Mouse (Mus musculus) limb, embryonic 11.5 days (tissue): ENCODE results near the gene Psmf1. TPM values are rescaled to one million over a fixed set of nuclear protein-coding genes. Genes with fewer than 3 reads are reported as not detected.

ENCODE experiments used
- ATAC-seq: fragments of 200-750 bp; cut with Nextera tagmentation; 2 replicates; pipeline ENCODE4 v1.8.0; 2017; ENCODE audit warnings: low read depth; ENCODE audit not compliant: insufficient number of reproducible peaks, low FRiP score, low TSS enrichment
- DNase-seq: peaks from one replicate; pipeline ENCODE4 v3.0.0-alpha.2; 2015; ENCODE audit warnings: low spot score
- H3K27ac ChIP-seq: fragments of 300-500 bp; sonication (generic); replicated peaks from 2 replicates; pipeline ENCODE4 v1.5.1; 2014; ENCODE audit warnings: low read depth, mild to moderate bottlenecking, low read length
- H3K27me3 ChIP-seq: fragments of 300-500 bp; sonication (generic); 2 replicates; pipeline ENCODE4 v1.6.1; 2014; ENCODE audit warnings: mild to moderate bottlenecking, low read length, mixed read lengths; ENCODE audit not compliant: control insufficient read depth, insufficient read depth
- H3K36me3 ChIP-seq: fragments of 300-500 bp; sonication (generic); 2 replicates; pipeline ENCODE4 v1.6.1; 2014; ENCODE audit warnings: mild to moderate bottlenecking, low read length, moderate library complexity, mixed read lengths; ENCODE audit not compliant: control insufficient read depth, insufficient read depth
- H3K4me1 ChIP-seq: fragments of 300-500 bp; sonication (generic); 2 replicates; pipeline ENCODE4 v1.6.1; 2014; ENCODE audit warnings: low read length, mixed read lengths; ENCODE audit not compliant: control insufficient read depth, insufficient read depth
- H3K4me2 ChIP-seq: fragments of 300-500 bp; sonication (generic); 2 replicates; pipeline ENCODE4 v1.6.1; 2014; ENCODE audit warnings: low read depth, mild to moderate bottlenecking, moderate library complexity; ENCODE audit not compliant: severe bottlenecking
- H3K4me3 ChIP-seq: fragments of 300-500 bp; sonication (generic); 2 replicates; pipeline ENCODE4 v1.5.1; 2014; ENCODE audit warnings: low read depth, low read length
- H3K9ac ChIP-seq: fragments of 300-500 bp; sonication (generic); 2 replicates; pipeline ENCODE4 v1.6.1; 2014; ENCODE audit warnings: mild to moderate bottlenecking, low read length
- H3K9me3 ChIP-seq: fragments of 300-500 bp; sonication (generic); 2 replicates; pipeline ENCODE4 v1.6.1; 2016; ENCODE audit warnings: low read length; ENCODE audit not compliant: control insufficient read depth
- WGBS: fragments of 180-500 bp; shearing (Covaris S2); extraction: QIAGEN DNeasy Blood & Tissue Kit; methylation state at CpG from one replicate; pipeline ENCODE4 v1.1.7; 2014; 5-methylcytosine and 5-hydroxymethylcytosine counted together
- polyA plus RNA-seq: library from polyadenylated mRNA; unstranded; fragments of >200 nt; fragmentation: Nextera tagmentation; extraction: Ambion mirVana; gene quantifications from 2 replicates; pipeline ENCODE4 v1.2.1, GENCODE M21; 2014

The Psmf1 gene
- polyA plus RNA-seq, 1 experiment from 2014 or later: 52.8 TPM

DNA sequence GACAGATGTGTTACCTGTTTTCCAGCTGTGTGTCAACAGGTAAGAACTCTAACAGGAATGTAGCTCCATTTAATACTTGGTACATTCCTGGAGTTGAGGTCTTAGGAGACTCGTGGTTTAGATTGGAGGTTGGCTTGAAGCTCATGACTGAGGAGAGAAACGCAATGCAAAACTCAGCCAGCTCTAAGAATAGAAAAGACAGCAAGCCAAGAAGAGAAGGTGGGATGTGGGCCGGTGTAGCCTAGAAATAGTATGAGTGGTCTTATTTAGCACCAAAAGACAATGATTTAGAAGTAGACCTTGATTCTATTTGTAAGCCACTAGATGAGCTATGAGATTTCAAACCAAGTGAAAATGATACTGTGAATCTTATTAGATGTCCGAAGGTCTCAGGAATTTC is 28.5 kb downstream of the Psmf1 start:
- H3K4me3 ChIP-seq: no peak overlapping the region
- WGBS: 91% methylated on average over 4 of the region's 4 CpGs
- no peak overlapping the region for H3K9ac ChIP-seq
- no peaks in the 10 kb centered on the region for H3K27me3 ChIP-seq
- peaks cover 9% of the 10 kb centered on the region; the same call in 1 of the 2 replicates for H3K36me3 ChIP-seq
- ATAC-seq (no peak), DNase-seq (no peak)
- no peaks in the 10 kb centered on the region for H3K4me1 ChIP-seq
- H3K27ac ChIP-seq: no peak overlapping the region
- H3K4me2 ChIP-seq: no peak overlapping the region
- H3K9me3 ChIP-seq: no peaks in the 10 kb centered on the region

- peak; percentile 77 for DNase-seq
- no peak overlapping the region for H3K4me2 ChIP-seq
- H3K9me3 ChIP-seq: no peaks in the 10 kb centered on the region
- peaks cover 8% of the 10 kb centered on the region; the same call in 1 of the 2 replicates for H3K36me3 ChIP-seq
- H3K27me3 ChIP-seq: no peaks in the 10 kb centered on the region
- H3K9ac ChIP-seq: no peak overlapping the region
- no peaks in the 10 kb centered on the region for H3K4me1 ChIP-seq
- H3K27ac ChIP-seq: no peak overlapping the region
- ATAC-seq: no peak
- H3K4me3 ChIP-seq: no peak overlapping the region
- WGBS: 34% methylated on average over 3 of the region's 3 CpGs
Observed at GRCm38 (mm10) chr2:151712647-151713046, 31.3 kb downstream of the Psmf1 start.

- WGBS: 5% methylated on average over 17 of the region's 17 CpGs
- Histone ChIP-seq H3K27ac (no peak overlapping the region), H3K27me3 (peaks cover 22% of the 10 kb centered on the region)
Observed at GRCm38 (mm10) chr2:151702851-151703190, 41.2 kb downstream of the Psmf1 start.

GRCm38 (mm10) chr2:151702146-151702850 is 41.7 kb downstream of the Psmf1 start:
- ATAC-seq: peak; percentile 82
- under 1% methylated on average over 51 of the region's 97 CpGs for WGBS
- no peak overlapping the region for H3K27ac ChIP-seq

More at GRCm38 (mm10) chr2:151702851-151703190, 41.2 kb downstream of the Psmf1 start:
- DNase-seq (peak; percentile 44), ATAC-seq (peak; percentile 51)
- Histone ChIP-seq H3K36me3 (no peaks in the 10 kb centered on the region), H3K4me3 (peak overlapping the region; percentile 65), H3K4me2 (peak overlapping the region; percentile 99), H3K9ac (peak overlapping the region; percentile 72), H3K4me1 (0 out of 2 replicates have a peak, but pooled peaks cover 4% of the 10 kb centered on the region), H3K9me3 (no peaks in the 10 kb centered on the region)

GRCm38 (mm10) chr2:151701231-151702145 is 42.5 kb downstream of the Psmf1 start, which contains the start of gene Tmem74b:
Gene Tmem74b (plus strand): TSS chr2:151702008.
- DNase-seq (no peak), ATAC-seq (peak; percentile 23)
- WGBS: 3% methylated on average over 25 of the region's 25 CpGs
- H3K9me3 ChIP-seq: no peaks in the 10 kb centered on the region
- 0 out of 2 replicates have a peak, but pooled peaks cover 4% of the 10 kb centered on the region for H3K4me1 ChIP-seq
- peak within 1 kb of the TSS; percentile 99 for H3K4me2 ChIP-seq
- peak within 1 kb of the TSS; percentile 72 for H3K9ac ChIP-seq
- no peaks in the 10 kb centered on the region for H3K36me3 ChIP-seq
- H3K27me3 ChIP-seq: peaks cover 22% of the 10 kb centered on the region
- no peak within 1 kb of the TSS for H3K27ac ChIP-seq
- H3K4me3 ChIP-seq: peak within 1 kb of the TSS; percentile 65

More at GRCm38 (mm10) chr2:151702146-151702850, 41.7 kb downstream of the Psmf1 start:
- DNase-seq: peak; percentile 70
- Histone ChIP-seq H3K4me3 (peak overlapping the region; percentile 65), H3K9ac (peak overlapping the region; percentile 72), H3K9me3 (no peaks in the 10 kb centered on the region), H3K27me3 (peaks cover 22% of the 10 kb centered on the region), H3K4me1 (0 out of 2 replicates have a peak, but pooled peaks cover 4% of the 10 kb centered on the region), H3K4me2 (peak overlapping the region; percentile 99), H3K36me3 (no peaks in the 10 kb centered on the region)

- no peak overlapping the region for H3K9ac ChIP-seq
- H3K36me3 ChIP-seq: no peaks in the 10 kb centered on the region
- H3K4me1 ChIP-seq: no peaks in the 10 kb centered on the region
- H3K4me2 ChIP-seq: no peak overlapping the region
- H3K27me3 ChIP-seq: no peaks in the 10 kb centered on the region
- 88% methylated on average over 4 of the region's 4 CpGs for WGBS
- H3K9me3 ChIP-seq: no peaks in the 10 kb centered on the region
- no peak overlapping the region for H3K4me3 ChIP-seq
- H3K27ac ChIP-seq: no peak overlapping the region
- ATAC-seq (no peak), DNase-seq (no peak)
Observed at GRCm38 (mm10) chr2:151682976-151683375, 61.0 kb downstream of the Psmf1 start.

- Histone ChIP-seq H3K9ac (no peak overlapping the region), H3K9me3 (no peaks in the 10 kb centered on the region), H3K4me2 (no peak overlapping the region), H3K4me1 (no peaks in the 10 kb centered on the region), H3K36me3 (no peaks in the 10 kb centered on the region), H3K27ac (no peak overlapping the region), H3K27me3 (no peaks in the 10 kb centered on the region), H3K4me3 (no peak overlapping the region)
- 57% methylated on average over 3 of the region's 3 CpGs for WGBS
- DNase-seq (peak; percentile 23), ATAC-seq (no peak)
Observed at GRCm38 (mm10) chr2:151682357-151682756, 61.6 kb downstream of the Psmf1 start.

- DNase-seq: no peak
- no peaks in the 10 kb centered on the region for H3K4me1 ChIP-seq
- 57% methylated on average over 2 of the region's 2 CpGs for WGBS
- H3K9me3 ChIP-seq: no peaks in the 10 kb centered on the region
- no peaks in the 10 kb centered on the region for H3K36me3 ChIP-seq
- H3K4me2 ChIP-seq: no peak overlapping the region
- H3K4me3 ChIP-seq: no peak overlapping the region
- H3K27me3 ChIP-seq: no peaks in the 10 kb centered on the region
- no peak overlapping the region for H3K9ac ChIP-seq
- ATAC-seq: 0 out of 2 replicates have a peak, but pooled peaks have one; percentile 21
- H3K27ac ChIP-seq: no peak overlapping the region
Observed at GRCm38 (mm10) chr2:151676234-151676633, 67.8 kb downstream of the Psmf1 start.
